Mouse (Mus musculus): ENCODE data around the gene Polr3e. TPM values are rescaled to one million over a fixed set of nuclear protein-coding genes. Genes with fewer than 3 reads are reported as not detected.
A peak's percentile ranks its signal among the peaks of the same experiment; 100 is the strongest.

Polr3e gene
- polyA plus RNA-seq, 1 experiment, result 25.8 TPM

- no peaks in the 10 kb centered on the region for H3K4me1 ChIP-seq (ENCODE audit: control insufficient read depth, insufficient read depth, low read length)
- H3K27ac ChIP-seq (ENCODE audit: control insufficient read depth, insufficient read depth, low read depth, low read length), result no peak overlapping the region
- H3K36me3 ChIP-seq (ENCODE audit: control insufficient read depth, insufficient read depth, low read length), result no peaks in the 10 kb centered on the region
- H3K4me3 ChIP-seq (ENCODE audit: control insufficient read depth, low read depth, low read length), result peak overlapping the region; percentile 48; the same call in 1 of the 2 replicates
- TF ChIP-seq POLR2A (IDR thresholded peaks at IDR 0.05; ENCODE audit: control insufficient read depth, low read depth, low read length), result no peak
- no peak for TF ChIP-seq CTCF (IDR thresholded peaks at IDR 0.05; ENCODE audit: control insufficient read depth, insufficient read depth, insufficient replicate concordance, low read depth, low read length)
- no peaks in the 10 kb centered on the region for H3K27me3 ChIP-seq (ENCODE audit: control insufficient read depth, insufficient read depth, low read length)
Measured at GRCm38 (mm10) chr7:120980041-120980440, 62.5 kb downstream of the Polr3e start.

GRCm38 (mm10) chr7:120980931-120981924 lies 63.7 kb downstream of the Polr3e start:
- H3K27ac ChIP-seq (ENCODE audit: control insufficient read depth, insufficient read depth, low read depth, low read length), result peak overlapping the region; percentile 79; the same call in 1 of the 2 replicates
- no peaks in the 10 kb centered on the region for H3K36me3 ChIP-seq (ENCODE audit: control insufficient read depth, insufficient read depth, low read length)
- peak overlapping the region; percentile 99 for H3K4me3 ChIP-seq (ENCODE audit: control insufficient read depth, low read depth, low read length)
- TF ChIP-seq CTCF (IDR thresholded peaks at IDR 0.05; ENCODE audit: control insufficient read depth, insufficient read depth, insufficient replicate concordance, low read depth, low read length) (no peak), POLR2A (IDR thresholded peaks at IDR 0.05; ENCODE audit: control insufficient read depth, low read depth, low read length) (no peak)
- H3K4me1 ChIP-seq (ENCODE audit: control insufficient read depth, insufficient read depth, low read length), result no peaks in the 10 kb centered on the region
- H3K27me3 ChIP-seq (ENCODE audit: control insufficient read depth, insufficient read depth, low read length), result no peaks in the 10 kb centered on the region

DNA sequence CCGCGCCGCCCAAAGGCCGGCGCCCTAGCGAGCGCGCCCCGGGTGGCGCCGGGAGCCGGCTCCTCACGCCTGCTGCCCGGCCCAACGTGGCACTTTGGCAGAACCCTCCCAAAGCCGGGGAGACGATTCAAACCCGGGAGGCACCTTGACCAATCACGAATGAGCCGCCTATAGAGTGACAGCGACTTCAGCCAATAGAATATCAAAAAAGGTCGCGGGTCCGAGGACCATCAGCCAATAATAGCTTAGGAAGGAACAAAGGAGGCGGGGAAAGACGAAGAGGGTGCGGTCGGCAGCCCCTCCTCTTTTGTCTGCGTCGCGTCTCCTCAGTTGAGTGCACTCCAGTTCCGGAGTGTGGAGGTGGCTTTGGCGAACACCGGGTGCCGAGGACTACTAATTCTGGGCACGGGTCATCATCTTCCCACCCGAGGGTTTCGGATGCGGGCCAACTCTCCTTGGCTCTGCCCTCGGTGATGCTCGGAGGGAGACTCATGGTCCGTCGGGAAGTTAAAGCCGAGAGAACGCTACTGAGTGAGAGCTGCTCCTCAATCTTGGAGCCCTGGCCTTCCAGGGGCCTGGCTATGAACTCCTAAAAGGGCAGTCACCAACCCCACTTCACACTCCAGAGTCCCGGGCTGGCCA lies 64.8 kb downstream of the Polr3e start, which contains the start of the genes Cdr2 and Mfsd13b:
Gene Cdr2 (minus strand): TSS at position 113 of the 642 bp plus-strand sequence.
Gene Mfsd13b (plus strand): TSS at position 310 of the 642 bp plus-strand sequence.
- Histone ChIP-seq H3K4me3 (ENCODE audit: control insufficient read depth, low read depth, low read length) (peak within 1 kb of the TSS; percentile 99), H3K4me1 (ENCODE audit: control insufficient read depth, insufficient read depth, low read length) (no peaks in the 10 kb centered on the region), H3K27ac (ENCODE audit: control insufficient read depth, insufficient read depth, low read depth, low read length) (peak within 1 kb of the TSS; percentile 98), H3K27me3 (ENCODE audit: control insufficient read depth, insufficient read depth, low read length) (no peaks in the 10 kb centered on the region), H3K36me3 (ENCODE audit: control insufficient read depth, insufficient read depth, low read length) (no peaks in the 10 kb centered on the region)
- no peak for TF ChIP-seq CTCF (IDR thresholded peaks at IDR 0.05; ENCODE audit: control insufficient read depth, insufficient read depth, insufficient replicate concordance, low read depth, low read length)
- TF ChIP-seq POLR2A (IDR thresholded peaks at IDR 0.05; ENCODE audit: control insufficient read depth, low read depth, low read length), result peak; percentile 79

GRCm38 (mm10) chr7:120982968-120983367 lies 65.4 kb downstream of the Polr3e start:
- no peak overlapping the region; the same call in 1 of the 2 replicates for H3K27ac ChIP-seq (ENCODE audit: control insufficient read depth, insufficient read depth, low read depth, low read length)
- no peaks in the 10 kb centered on the region for H3K4me1 ChIP-seq (ENCODE audit: control insufficient read depth, insufficient read depth, low read length)

GRCm38 (mm10) chr7:120991191-120991590 lies 73.6 kb downstream of the Polr3e start:
- H3K4me1 ChIP-seq (ENCODE audit: control insufficient read depth, insufficient read depth, low read length), result no peaks in the 10 kb centered on the region
- TF ChIP-seq CTCF (IDR thresholded peaks at IDR 0.05; ENCODE audit: control insufficient read depth, insufficient read depth, insufficient replicate concordance, low read depth, low read length) (no peak), POLR2A (IDR thresholded peaks at IDR 0.05; ENCODE audit: control insufficient read depth, low read depth, low read length) (no peak)
- H3K4me3 ChIP-seq (ENCODE audit: control insufficient read depth, low read depth, low read length), result peak overlapping the region; percentile 59
- no peaks in the 10 kb centered on the region for H3K27me3 ChIP-seq (ENCODE audit: control insufficient read depth, insufficient read depth, low read length)
- H3K27ac ChIP-seq (ENCODE audit: control insufficient read depth, insufficient read depth, low read depth, low read length), result no peak overlapping the region
- H3K36me3 ChIP-seq (ENCODE audit: control insufficient read depth, insufficient read depth, low read length), result no peaks in the 10 kb centered on the region

More at GRCm38 (mm10) chr7:120982968-120983367, 65.4 kb downstream of the Polr3e start:
- TF ChIP-seq POLR2A (IDR thresholded peaks at IDR 0.05; ENCODE audit: control insufficient read depth, low read depth, low read length) (no peak), CTCF (IDR thresholded peaks at IDR 0.05; ENCODE audit: control insufficient read depth, insufficient read depth, insufficient replicate concordance, low read depth, low read length) (no peak)
- H3K4me3 ChIP-seq (ENCODE audit: control insufficient read depth, low read depth, low read length), result peak overlapping the region; percentile 99
- H3K27me3 ChIP-seq (ENCODE audit: control insufficient read depth, insufficient read depth, low read length), result no peaks in the 10 kb centered on the region
- H3K36me3 ChIP-seq (ENCODE audit: control insufficient read depth, insufficient read depth, low read length), result no peaks in the 10 kb centered on the region

Other genes starting within 250 kb of the Polr3e start
- 85.9 and 97.7 TPM in 2 replicates for gene Pdzd9, start 247.4 kb upstream of the Polr3e start, polyA plus RNA-seq (2012; rRNA removed)
- gene Mosmo, start 240.1 kb upstream of the Polr3e start, polyA plus RNA-seq (2012; rRNA removed), result 49.1 and 49.9 TPM in 2 replicates
- 85.4 and 105 TPM in 2 replicates for gene Vwa3a, start 178.4 kb upstream of the Polr3e start, polyA plus RNA-seq (2012; rRNA removed)
- gene Gm5737, start 105.4 kb upstream of the Polr3e start, polyA plus RNA-seq (2012; rRNA removed), result 0.16 and 0.31 TPM in 2 replicates
- gene Eef2k, start 74.9 kb upstream of the Polr3e start, polyA plus RNA-seq (2012; rRNA removed), result 10.5 and 13.6 TPM in 2 replicates
- 31.9 and 32.2 TPM in 2 replicates for gene Cdr2, start 64.6 kb downstream of the Polr3e start, polyA plus RNA-seq (2012; rRNA removed)
- gene Mfsd13b, start 64.8 kb downstream of the Polr3e start, polyA plus RNA-seq (2012; rRNA removed), result 111 and 130 TPM in 2 replicates
- 9.1 and 9.8 TPM in 2 replicates for gene Mettl9, start 116.7 kb downstream of the Polr3e start, polyA plus RNA-seq (2012; rRNA removed)
- 0.06 and 0.13 TPM in 2 replicates for gene Igsf6, start 156.8 kb downstream of the Polr3e start, polyA plus RNA-seq (2012; rRNA removed)
- gene Otoa, start 163.9 kb downstream of the Polr3e start, polyA plus RNA-seq (2012; rRNA removed), result 0.23 and 0.32 TPM in 2 replicates

Data from testis, adult 2 months (tissue).